Mouse (Mus musculus): Measurements from ENCODE around the gene Grhl1. TPM values are rescaled to one million over a fixed set of nuclear protein-coding genes. Genes with fewer than 3 reads are reported as not detected.
A peak's percentile ranks its signal among the peaks of the same experiment; 100 is the strongest.

Grhl1 gene
- polyA plus RNA-seq, 1 experiment from 2014 or later = 1.8 TPM

- peak; percentile 87 for ATAC-seq
- 2% methylated on average over 9 of the region's 9 CpGs for WGBS
- H3K4me3 ChIP-seq (ENCODE audit: low read length) = no peak overlapping the region
- H3K4me2 ChIP-seq (ENCODE audit: low read length) = no peak overlapping the region
- H3K9ac ChIP-seq (ENCODE audit: low read depth, low read length) = no peak overlapping the region
- no peak overlapping the region for H3K27ac ChIP-seq (ENCODE audit: low read depth, low read length)
- H3K9me3 ChIP-seq (ENCODE audit: control insufficient read depth, low read length) = no peaks in the 10 kb centered on the region
- H3K36me3 ChIP-seq (ENCODE audit: control insufficient read depth, insufficient read depth, low read length) = no peaks in the 10 kb centered on the region
- H3K4me1 ChIP-seq (ENCODE audit: control insufficient read depth, insufficient read depth, low read depth, low read length) = no peaks in the 10 kb centered on the region
- H3K27me3 ChIP-seq (replicated peaks; ENCODE audit: control insufficient read depth, insufficient read depth, low read length) = no peaks in the 10 kb centered on the region
Measured at GRCm38 (mm10) chr12:24600806-24601205, 28.7 kb downstream of the Grhl1 start.

GRCm38 (mm10) chr12:24603266-24603665 lies 31.2 kb downstream of the Grhl1 start:
- Histone ChIP-seq H3K9ac (ENCODE audit: low read depth, low read length) (no peak overlapping the region), H3K4me3 (ENCODE audit: low read length) (no peak overlapping the region), H3K4me2 (ENCODE audit: low read length) (no peak overlapping the region), H3K4me1 (ENCODE audit: control insufficient read depth, insufficient read depth, low read depth, low read length) (no peaks in the 10 kb centered on the region), H3K36me3 (ENCODE audit: control insufficient read depth, insufficient read depth, low read length) (no peaks in the 10 kb centered on the region), H3K9me3 (ENCODE audit: control insufficient read depth, low read length) (no peaks in the 10 kb centered on the region), H3K27me3 (replicated peaks; ENCODE audit: control insufficient read depth, insufficient read depth, low read length) (no peaks in the 10 kb centered on the region), H3K27ac (ENCODE audit: low read depth, low read length) (no peak overlapping the region)
- ATAC-seq = no peak
- 35% methylated on average over 2 of the region's 2 CpGs for WGBS

- Histone ChIP-seq H3K9me3 (ENCODE audit: control insufficient read depth, low read length) (no peaks in the 10 kb centered on the region), H3K27ac (ENCODE audit: low read depth, low read length) (no peak overlapping the region), H3K9ac (ENCODE audit: low read depth, low read length) (no peak overlapping the region), H3K4me2 (ENCODE audit: low read length) (no peak overlapping the region), H3K27me3 (replicated peaks; ENCODE audit: control insufficient read depth, insufficient read depth, low read length) (no peaks in the 10 kb centered on the region), H3K4me1 (ENCODE audit: control insufficient read depth, insufficient read depth, low read depth, low read length) (no peaks in the 10 kb centered on the region), H3K36me3 (ENCODE audit: control insufficient read depth, insufficient read depth, low read length) (no peaks in the 10 kb centered on the region), H3K4me3 (ENCODE audit: low read length) (no peak overlapping the region)
- ATAC-seq = no peak
- 60% methylated on average over 10 of the region's 10 CpGs for WGBS
Measured at GRCm38 (mm10) chr12:24606166-24606565, 34.1 kb downstream of the Grhl1 start.

GRCm38 (mm10) chr12:24612591-24612990 lies 40.5 kb downstream of the Grhl1 start:
- Histone ChIP-seq H3K9me3 (ENCODE audit: control insufficient read depth, low read length) (no peaks in the 10 kb centered on the region), H3K27me3 (replicated peaks; ENCODE audit: control insufficient read depth, insufficient read depth, low read length) (no peaks in the 10 kb centered on the region), H3K4me1 (ENCODE audit: control insufficient read depth, insufficient read depth, low read depth, low read length) (no peaks in the 10 kb centered on the region), H3K4me2 (ENCODE audit: low read length) (no peak overlapping the region), H3K27ac (ENCODE audit: low read depth, low read length) (no peak overlapping the region), H3K36me3 (ENCODE audit: control insufficient read depth, insufficient read depth, low read length) (no peaks in the 10 kb centered on the region), H3K9ac (ENCODE audit: low read depth, low read length) (no peak overlapping the region), H3K4me3 (ENCODE audit: low read length) (no peak overlapping the region)
- 85% methylated on average over 6 of the region's 6 CpGs for WGBS
- no peak for ATAC-seq

GRCm38 (mm10) chr12:24614452-24615075 lies 42.5 kb downstream of the Grhl1 start:
- Histone ChIP-seq H3K9me3 (ENCODE audit: control insufficient read depth, low read length) (no peaks in the 10 kb centered on the region), H3K4me2 (ENCODE audit: low read length) (no peak overlapping the region), H3K27me3 (replicated peaks; ENCODE audit: control insufficient read depth, insufficient read depth, low read length) (no peaks in the 10 kb centered on the region), H3K27ac (ENCODE audit: low read depth, low read length) (no peak overlapping the region), H3K9ac (ENCODE audit: low read depth, low read length) (no peak overlapping the region), H3K4me1 (ENCODE audit: control insufficient read depth, insufficient read depth, low read depth, low read length) (no peaks in the 10 kb centered on the region), H3K36me3 (ENCODE audit: control insufficient read depth, insufficient read depth, low read length) (no peaks in the 10 kb centered on the region), H3K4me3 (ENCODE audit: low read length) (no peak overlapping the region)
- WGBS = 87% methylated on average over 17 of the region's 17 CpGs
- ATAC-seq = no peak

GRCm38 (mm10) chr12:24615140-24615539 lies 43.1 kb downstream of the Grhl1 start:
- H3K4me1 ChIP-seq (ENCODE audit: control insufficient read depth, insufficient read depth, low read depth, low read length) = no peaks in the 10 kb centered on the region
- H3K27me3 ChIP-seq (replicated peaks; ENCODE audit: control insufficient read depth, insufficient read depth, low read length) = no peaks in the 10 kb centered on the region
- no peaks in the 10 kb centered on the region for H3K36me3 ChIP-seq (ENCODE audit: control insufficient read depth, insufficient read depth, low read length)
- no peak overlapping the region for H3K9ac ChIP-seq (ENCODE audit: low read depth, low read length)
- H3K4me2 ChIP-seq (ENCODE audit: low read length) = no peak overlapping the region
- 88% methylated on average over 3 of the region's 3 CpGs for WGBS
- no peak for ATAC-seq
- H3K27ac ChIP-seq (ENCODE audit: low read depth, low read length) = no peak overlapping the region
- H3K9me3 ChIP-seq (ENCODE audit: control insufficient read depth, low read length) = no peaks in the 10 kb centered on the region
- no peak overlapping the region for H3K4me3 ChIP-seq (ENCODE audit: low read length)

GRCm38 (mm10) chr12:24619436-24619835 lies 47.4 kb downstream of the Grhl1 start:
- ATAC-seq = no peak
- Histone ChIP-seq H3K4me1 (ENCODE audit: control insufficient read depth, insufficient read depth, low read depth, low read length) (peaks cover 3% of the 10 kb centered on the region; the same call in 1 of the 2 replicates), H3K27me3 (replicated peaks; ENCODE audit: control insufficient read depth, insufficient read depth, low read length) (no peaks in the 10 kb centered on the region), H3K9ac (ENCODE audit: low read depth, low read length) (no peak overlapping the region), H3K4me2 (ENCODE audit: low read length) (no peak overlapping the region), H3K27ac (ENCODE audit: low read depth, low read length) (no peak overlapping the region), H3K9me3 (ENCODE audit: control insufficient read depth, low read length) (no peaks in the 10 kb centered on the region), H3K36me3 (ENCODE audit: control insufficient read depth, insufficient read depth, low read length) (no peaks in the 10 kb centered on the region), H3K4me3 (ENCODE audit: low read length) (no peak overlapping the region)
- 89% methylated on average over 4 of the region's 4 CpGs for WGBS

GRCm38 (mm10) chr12:24623486-24624251 lies 51.6 kb downstream of the Grhl1 start:
- WGBS = 47% methylated on average over 12 of the region's 12 CpGs
- Histone ChIP-seq H3K9me3 (ENCODE audit: control insufficient read depth, low read length) (no peaks in the 10 kb centered on the region), H3K4me2 (ENCODE audit: low read length) (no peak overlapping the region), H3K27ac (ENCODE audit: low read depth, low read length) (no peak overlapping the region), H3K36me3 (ENCODE audit: control insufficient read depth, insufficient read depth, low read length) (no peaks in the 10 kb centered on the region), H3K4me1 (ENCODE audit: control insufficient read depth, insufficient read depth, low read depth, low read length) (peaks cover 3% of the 10 kb centered on the region; the same call in 1 of the 2 replicates), H3K27me3 (replicated peaks; ENCODE audit: control insufficient read depth, insufficient read depth, low read length) (no peaks in the 10 kb centered on the region), H3K9ac (ENCODE audit: low read depth, low read length) (no peak overlapping the region), H3K4me3 (ENCODE audit: low read length) (no peak overlapping the region)
- peak; percentile 66 for ATAC-seq

GRCm38 (mm10) chr12:24626401-24626800 lies 54.3 kb downstream of the Grhl1 start:
- 94% methylated on average over 5 of the region's 5 CpGs for WGBS

More at GRCm38 (mm10) chr12:24626401-24626800, 54.3 kb downstream of the Grhl1 start:
- no peak for ATAC-seq
- Histone ChIP-seq H3K9me3 (ENCODE audit: control insufficient read depth, low read length) (no peaks in the 10 kb centered on the region), H3K27me3 (replicated peaks; ENCODE audit: control insufficient read depth, insufficient read depth, low read length) (no peaks in the 10 kb centered on the region), H3K4me1 (ENCODE audit: control insufficient read depth, insufficient read depth, low read depth, low read length) (peaks cover 3% of the 10 kb centered on the region; the same call in 1 of the 2 replicates), H3K36me3 (ENCODE audit: control insufficient read depth, insufficient read depth, low read length) (no peaks in the 10 kb centered on the region), H3K9ac (ENCODE audit: low read depth, low read length) (no peak overlapping the region), H3K4me3 (ENCODE audit: low read length) (no peak overlapping the region), H3K27ac (ENCODE audit: low read depth, low read length) (no peak overlapping the region), H3K4me2 (ENCODE audit: low read length) (no peak overlapping the region)

All from hindbrain, embryonic 16.5 days (tissue).